Mouse (Mus musculus) C3H10T1/2 (cell line): ENCODE data around the gene Mamld1. TPM values are rescaled to one million over a fixed set of nuclear protein-coding genes. Genes with fewer than 3 reads are reported as not detected.

ENCODE experiments used
- polyA plus RNA-seq, 2 experiments: library from polyadenylated mRNA; unstranded; fragments of >200 nt; fragmentation: generic; extraction: Trizol; gene quantifications; one replicate each; pipeline ENCODE4 v1.2.1; 2012; ENCODE audit warnings: missing spikeins in 2 of 2

Mamld1 gene
- 1 to 10 TPM in 1 of 2 experiments, under 1 TPM in 1; 0.35 to 1.8 TPM for polyA plus RNA-seq

DNA sequence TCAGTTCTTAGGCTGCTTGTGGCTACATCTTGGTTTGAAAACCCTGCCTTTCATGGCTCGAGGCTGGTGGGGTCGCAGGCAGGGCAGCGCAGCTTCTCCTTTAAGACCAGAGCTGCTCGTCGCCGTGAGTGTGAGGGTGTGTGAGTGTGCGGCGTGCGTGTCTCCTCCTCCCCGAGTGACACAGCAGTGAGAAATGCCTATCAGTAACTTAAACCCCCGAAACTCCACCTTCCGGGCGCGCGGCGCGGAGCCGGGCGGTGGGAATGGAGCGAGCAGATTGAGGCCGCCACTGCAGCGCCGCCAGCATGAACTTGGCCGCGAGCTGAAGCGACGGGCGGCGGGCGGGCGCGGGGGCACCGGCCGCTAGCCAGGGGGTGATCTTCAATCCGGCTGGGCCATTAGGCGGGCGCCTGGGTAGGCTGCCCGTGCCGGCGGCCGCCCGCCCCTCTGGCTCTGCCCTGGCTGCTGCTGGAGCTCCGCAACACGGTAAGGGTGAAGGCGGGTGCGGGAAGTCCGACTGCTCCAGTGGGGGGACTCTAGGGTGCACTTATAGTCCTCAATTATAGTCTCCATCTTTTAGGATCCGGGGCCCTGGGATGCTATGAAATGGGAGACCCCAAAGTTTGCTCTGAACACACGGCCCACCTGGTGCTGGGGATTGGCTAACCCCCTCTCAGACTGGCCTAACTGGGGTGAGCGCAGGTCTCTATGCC is at the start of gene Mamld1:
TSS of gene Mamld1 (plus strand) at position 393 of the 713 bp plus-strand sequence.

Other genes with a start within 250 kb of the Mamld1 start
- gene Mtm1, start 160.5 kb downstream of the Mamld1 start, polyA plus RNA-seq: under 1 TPM; 0.05 to 0.60 TPM